Mouse (Mus musculus) hematopoietic stem cell, adult 5-6 weeks (primary cell): Measurements from ENCODE around the gene Adgrv1. TPM values are rescaled to one million over a fixed set of nuclear protein-coding genes. Genes with fewer than 3 reads are reported as not detected.

Experiments used
- ATAC-seq, 2 experiments: fragments of 125-278 bp in 1 of 2; replicated peaks in 1 of 2; 2 replicates each; pipeline ENCODE4 v1.8.0; 2016 to 2017; ENCODE audit warnings: inconsistent platforms in 2 of 2, mild to moderate bottlenecking in 2 of 2, moderate number of reproducible peaks in 2 of 2, low read depth in 1 of 2, moderate TSS enrichment in 1 of 2; ENCODE audit not compliant: low FRiP score in 2 of 2, poor library complexity in 2 of 2, severe bottlenecking in 2 of 2, insufficient read depth in 1 of 2, low TSS enrichment in 1 of 2
- total RNA-seq: library from RNA; stranded (forward); fragments of 172-1452, 232-1000 nt; gene quantifications from 2 replicates; pipeline ENCODE4 v1.2.3, GENCODE M21; 2017

Adgrv1 gene
- total RNA-seq, 1 experiment from 2014 or later = not detected

DNA sequence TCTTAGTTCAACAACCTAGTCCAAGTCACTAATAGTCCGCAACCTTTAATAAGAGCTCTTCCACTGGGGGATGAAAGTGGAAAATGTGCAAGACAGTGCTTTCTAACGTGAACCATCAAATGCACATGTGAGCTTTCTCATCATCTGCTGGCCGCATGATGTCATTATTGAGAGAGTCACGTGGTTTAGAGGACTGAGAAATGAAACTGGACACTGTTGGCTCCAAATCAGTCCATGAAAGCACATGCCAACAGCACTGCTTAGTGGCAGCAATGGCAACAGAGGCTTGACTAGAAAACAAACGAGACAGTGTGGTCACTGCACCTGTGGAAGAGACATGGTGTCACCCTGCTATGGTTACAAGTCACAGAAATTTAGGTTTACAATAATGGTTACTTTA is 395.0 kb downstream of the Adgrv1 start:
- ATAC-seq = no peak

DNA sequence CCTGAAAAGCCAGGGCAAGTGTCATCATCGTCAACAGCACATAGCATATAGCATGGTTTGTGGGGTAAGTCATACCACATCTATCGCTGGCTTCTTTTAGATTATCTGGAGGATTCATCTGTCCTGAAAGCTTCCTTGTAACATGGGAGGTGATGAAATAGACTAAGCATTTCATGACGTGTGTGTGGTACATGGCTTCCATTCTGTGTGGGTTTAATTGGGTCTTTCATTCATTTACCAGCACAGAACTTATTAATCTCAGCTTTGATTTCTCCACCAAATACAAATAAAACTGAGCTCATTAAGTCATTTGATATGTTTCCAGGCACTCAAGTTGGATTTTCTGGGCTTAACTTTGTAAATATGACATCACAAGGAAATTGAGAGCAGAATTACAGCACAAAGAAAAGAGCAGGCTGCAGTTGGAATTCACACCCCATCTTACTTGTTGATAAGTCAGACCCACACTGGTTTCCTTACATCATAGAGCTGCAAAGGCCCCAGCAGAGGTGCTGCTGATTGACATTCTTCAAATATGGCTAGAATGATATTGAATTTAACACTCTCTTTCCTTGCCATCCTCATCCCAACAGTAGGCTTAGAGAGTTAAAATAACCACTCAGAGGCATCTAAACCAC is 396.1 kb downstream of the Adgrv1 start:
- ATAC-seq = no peak

DNA sequence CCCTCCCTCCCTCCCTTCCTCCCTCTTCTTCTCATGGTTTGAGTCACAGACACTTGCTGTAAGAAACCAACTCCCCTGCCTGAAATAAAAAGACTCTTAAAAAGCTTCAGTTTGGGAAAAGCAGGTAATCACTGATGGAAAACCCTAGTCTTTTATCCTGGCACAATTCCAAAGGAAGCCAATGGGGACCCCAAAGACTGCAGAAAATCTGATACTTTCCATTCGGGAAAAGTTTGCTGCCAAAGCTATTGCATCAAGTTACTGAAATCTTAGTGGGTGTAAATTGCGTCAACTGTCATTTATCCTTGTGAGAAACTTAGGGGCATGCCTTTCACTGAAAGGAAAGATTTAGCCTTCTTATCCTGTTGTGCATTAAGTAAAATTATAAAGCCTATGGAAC is 398.9 kb downstream of the Adgrv1 start:
- no peak for ATAC-seq

DNA sequence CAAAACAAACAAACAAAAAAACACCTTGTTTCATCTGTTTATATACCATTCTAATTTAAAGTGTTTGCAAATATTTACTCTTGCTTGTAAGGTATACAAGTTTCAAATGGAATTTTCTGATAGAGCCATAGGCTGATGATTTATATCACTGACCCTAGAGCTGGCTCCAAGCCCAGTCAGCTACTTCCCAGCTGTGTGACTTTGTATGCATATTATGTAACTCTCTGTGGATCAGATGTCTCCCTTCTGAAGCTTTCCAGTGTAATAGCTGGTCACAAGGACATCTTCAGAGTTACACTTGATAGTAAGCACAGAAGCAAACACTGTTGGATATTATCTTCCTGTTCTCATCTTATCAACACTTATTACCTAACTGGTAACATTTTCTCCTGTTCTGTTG is 400.1 kb downstream of the Adgrv1 start:
- ATAC-seq = 0 out of 4 replicates have a peak, but pooled peaks of 1 of the 2 experiments have one; percentile 17

DNA sequence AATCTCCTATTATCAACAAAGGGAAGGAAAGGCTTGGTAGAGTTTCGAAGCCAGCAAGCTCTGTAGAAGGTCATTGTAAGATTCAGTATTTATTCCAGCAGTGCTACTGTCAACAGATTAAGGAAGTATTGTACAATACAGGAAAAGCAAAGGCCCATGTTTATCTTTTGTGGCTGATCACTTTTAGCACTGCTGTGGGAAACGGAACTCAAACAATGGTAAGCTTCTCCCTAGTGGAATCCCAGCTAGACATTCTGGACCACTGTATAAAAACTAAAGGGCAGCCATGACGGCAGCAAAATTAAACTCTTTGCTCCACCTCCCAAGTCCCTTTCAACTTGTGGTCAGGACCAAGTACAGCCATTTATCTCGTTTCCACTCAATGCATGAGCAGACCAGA is 402.8 kb downstream of the Adgrv1 start:
- peak; percentile 47 to 69; a peak in 3 of 4 replicates for ATAC-seq

DNA sequence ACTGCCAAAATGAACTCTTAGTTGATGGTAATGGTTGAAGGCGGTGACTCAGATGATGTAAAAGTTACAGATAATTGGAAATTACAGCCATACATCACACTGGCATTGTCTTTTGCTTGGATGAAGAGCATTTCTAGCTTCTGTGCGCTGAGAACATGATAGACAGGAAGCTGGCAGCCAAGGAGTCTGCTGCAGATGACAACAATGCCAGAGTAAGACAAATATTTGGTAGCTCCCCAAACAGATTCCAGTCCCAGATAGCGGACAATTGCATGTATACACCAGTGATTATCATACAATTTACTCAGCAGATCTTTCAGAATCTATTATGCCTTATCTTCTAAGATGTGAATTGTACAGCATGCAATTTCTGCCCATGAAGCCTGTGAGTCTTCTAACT is 409.2 kb downstream of the Adgrv1 start:
- no peak for ATAC-seq

DNA sequence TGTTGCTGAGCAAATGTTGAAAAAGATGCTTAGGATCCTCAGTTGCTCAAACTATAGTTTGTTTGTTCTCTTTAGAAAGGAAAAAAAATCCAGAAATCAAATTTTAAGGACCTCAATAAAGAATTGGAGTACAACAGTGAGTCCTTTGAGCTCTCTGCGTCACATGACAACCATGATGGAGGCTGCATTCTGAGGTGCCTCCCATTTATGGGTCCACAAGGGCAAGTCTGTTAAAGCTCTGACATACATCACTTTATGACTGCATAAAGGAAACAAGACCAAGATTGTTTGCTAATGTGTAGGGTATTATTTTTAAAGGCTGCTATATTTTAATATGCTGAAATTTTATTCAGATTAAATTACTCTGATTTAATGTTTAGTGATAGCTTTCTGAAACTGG is 410.6 kb downstream of the Adgrv1 start:
- no peak for ATAC-seq

DNA sequence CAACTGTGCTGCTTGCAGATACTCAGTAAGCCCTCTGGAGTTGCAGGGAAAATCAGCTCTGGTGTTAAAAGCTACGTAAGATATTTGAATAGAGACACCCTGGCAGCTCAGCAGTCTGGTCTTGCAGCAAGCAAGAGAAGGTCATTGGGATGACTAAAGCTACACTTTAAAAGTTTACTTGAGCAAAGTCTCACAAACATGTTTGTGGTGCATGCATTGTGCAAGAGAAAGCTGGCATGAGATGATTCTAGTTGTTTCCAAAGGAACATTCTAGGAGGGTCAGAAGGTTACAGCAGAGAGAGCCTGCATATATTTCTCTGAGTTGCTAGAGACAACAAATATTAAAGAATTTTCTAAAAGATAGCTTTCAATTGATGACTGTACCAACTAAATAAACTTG is 421.5 kb downstream of the Adgrv1 start:
- ATAC-seq = no peak

DNA sequence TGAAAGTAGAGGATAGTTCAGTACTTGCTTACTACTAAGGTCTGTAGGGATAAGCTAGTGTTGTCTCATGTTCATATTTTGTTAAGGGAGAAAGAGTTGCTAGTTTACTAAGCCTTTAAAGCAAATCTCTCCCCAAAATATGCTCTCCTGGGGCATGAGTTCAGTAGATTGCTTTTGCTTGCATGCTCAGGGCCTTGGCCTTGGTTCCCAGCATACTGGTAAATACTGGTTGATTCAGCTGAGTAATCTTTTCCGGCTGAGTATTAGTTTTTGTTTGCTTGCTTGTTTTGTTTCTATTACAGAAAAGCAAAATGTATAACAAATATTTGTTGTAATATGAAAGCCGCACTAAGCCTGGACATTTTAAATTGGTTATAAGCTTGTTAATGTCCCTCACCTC is 422.4 kb downstream of the Adgrv1 start:
- ATAC-seq = no peak

DNA sequence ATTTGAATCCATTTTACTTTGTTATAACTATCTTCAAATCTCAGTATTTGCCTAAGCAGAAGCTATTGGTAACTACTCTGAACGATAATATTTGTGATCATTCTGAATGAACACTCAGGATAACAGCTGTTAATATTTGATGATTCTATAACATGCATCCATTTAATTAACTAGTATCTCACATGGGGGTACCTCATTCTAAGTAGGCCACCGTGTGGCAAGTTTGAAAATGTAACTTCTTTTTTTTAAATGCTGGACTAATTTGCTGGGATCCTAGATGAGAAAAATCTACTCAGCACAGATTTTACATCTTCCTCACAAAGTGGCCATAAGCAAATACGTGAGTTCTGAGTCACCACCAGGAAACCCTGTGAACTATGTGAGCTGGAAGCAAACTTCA is 423.1 kb downstream of the Adgrv1 start:
- no peak for ATAC-seq

DNA sequence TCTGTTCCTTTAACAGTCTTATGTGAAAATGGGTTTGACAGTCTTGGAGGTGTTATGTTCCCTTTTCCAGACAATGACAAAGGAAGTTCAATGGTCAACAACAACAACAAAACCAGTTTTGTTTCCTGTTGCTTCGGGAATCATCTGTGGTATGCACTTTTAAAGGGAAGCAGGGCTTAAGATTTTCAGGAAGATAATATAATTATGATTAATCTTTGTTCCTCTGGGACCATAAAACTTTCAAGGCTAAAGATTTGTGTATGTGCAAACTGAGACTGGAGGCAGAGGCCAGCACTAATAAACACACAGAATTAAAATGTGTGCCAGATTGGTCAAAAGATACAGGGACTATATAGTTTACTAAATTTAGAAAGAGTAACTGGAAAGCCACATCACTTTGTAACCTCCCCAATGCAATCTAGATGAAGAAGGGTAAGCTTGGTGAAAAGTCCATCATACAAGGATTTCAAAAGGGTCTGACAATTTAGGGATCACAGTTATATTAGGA is 424.8 kb downstream of the Adgrv1 start:
- ATAC-seq = no peak

DNA sequence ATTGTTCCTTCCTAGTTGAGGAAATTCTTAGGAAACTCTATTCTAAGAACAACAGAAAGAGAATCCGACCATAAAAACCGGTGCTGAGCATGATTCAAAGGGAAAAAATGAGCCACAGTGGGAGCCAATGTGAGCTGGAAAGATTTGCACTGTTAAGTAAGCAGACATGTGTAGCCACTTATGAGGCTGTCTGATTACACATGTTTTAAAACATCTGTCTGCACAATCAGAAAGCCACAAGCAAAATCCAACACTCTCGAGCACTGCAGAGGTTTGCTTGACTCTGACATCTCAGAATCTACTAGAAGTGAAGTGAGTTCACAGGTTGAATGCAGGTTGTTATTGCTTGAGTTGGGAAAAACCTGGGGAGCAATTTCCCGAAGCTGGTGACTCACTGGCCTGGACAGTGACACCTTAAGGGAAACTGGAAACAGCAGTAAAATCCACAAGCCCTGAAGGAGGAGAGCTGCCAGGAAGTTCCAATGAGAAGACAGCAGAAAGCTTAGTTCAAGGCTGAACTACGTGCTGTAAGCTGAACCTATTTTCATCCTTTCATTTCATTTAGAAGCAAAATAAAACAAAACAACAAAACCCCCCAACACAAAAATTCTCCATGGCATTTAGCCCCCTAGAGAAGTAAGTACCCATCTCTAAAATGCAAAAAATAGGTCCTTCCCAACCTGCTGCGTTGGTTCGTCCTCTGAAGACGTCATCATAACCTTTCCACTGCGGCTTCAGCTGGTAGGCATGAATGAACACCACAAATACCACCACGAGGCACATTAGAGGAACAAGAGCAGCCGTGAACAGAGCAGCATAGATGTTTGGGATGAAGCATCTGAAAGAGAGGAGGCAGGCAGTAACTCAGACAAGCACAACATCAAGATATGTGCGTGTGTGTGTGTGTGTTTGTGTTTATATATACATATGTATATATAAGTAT is 450.7 kb downstream of the Adgrv1 start:
- ATAC-seq = no peak

DNA sequence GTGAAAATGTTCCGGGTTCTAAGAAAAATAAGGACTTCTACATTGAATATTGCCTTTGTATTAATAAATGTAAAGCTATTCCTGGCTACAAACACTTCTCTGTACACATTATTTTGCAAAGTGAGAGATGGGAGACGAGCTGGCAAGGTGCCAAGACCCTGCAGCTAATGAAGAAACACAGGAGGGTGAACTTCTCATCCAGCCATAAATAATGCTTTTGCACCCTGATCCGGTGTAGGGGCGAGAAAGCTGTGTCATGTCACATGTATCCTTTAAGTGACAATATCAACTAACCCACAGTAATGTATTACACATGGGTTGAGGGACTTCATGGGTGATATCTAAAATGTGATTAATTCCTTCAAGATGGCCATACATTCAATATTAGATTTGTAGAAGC is 451.5 kb downstream of the Adgrv1 start:
- no peak for ATAC-seq

DNA sequence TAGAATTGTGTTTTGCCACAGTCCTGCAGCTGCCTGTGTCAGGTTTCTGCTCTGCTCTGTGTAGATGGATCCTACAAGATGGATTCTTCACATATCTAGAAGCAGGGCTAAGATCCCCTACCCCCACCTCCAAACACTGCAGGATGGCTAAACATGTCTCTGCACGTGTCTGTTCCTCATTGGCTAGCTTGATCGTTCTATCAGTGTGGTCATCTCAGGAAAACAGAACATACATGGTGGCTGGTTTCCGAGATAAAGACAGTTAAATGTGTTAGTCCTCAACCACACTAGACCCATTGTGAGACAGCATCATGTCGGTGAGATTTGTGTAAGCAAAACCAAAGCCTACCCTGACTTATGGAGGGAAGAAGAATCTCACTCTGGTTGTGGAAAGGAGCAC is 456.1 kb downstream of the Adgrv1 start:
- ATAC-seq = peak; percentile 47 to 52

DNA sequence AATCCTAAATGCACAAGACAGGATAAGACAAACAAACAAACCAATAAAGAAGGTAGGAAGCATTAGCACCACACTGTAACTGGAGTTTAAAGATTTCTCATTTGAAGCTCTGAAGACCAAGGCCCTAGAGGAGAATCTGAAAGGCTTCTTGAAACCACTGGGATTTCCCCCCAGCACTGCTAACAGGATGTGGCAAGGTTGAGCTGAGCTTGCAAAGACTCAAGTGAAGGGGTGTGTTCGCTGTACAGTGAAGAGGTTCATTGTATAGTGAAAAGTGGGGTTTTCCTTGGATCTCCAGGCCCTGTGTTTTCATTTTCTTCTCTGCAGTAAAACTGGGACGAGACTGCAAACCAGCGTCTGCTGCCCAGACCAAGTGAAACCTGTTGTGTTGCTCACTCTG is 456.9 kb downstream of the Adgrv1 start:
- peak; percentile 94 for ATAC-seq

DNA sequence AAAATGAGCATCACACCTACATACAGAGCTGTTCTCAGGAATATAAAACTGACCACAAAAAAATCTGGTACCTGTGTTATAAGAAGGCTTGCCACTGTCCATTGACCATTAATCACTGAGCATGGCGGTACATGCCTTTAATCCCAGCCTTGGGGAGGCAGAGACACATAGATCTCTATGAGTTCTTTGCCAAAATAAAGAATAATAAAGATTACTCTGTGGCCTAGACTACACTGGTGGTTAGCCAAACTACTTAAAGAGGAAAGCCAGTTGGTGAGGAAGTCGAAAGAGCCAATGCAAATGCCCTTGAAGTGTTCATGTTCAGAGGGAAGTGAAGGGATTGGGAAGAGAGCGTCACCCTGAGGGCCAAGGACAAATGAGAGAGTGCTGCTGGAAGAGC is 461.8 kb downstream of the Adgrv1 start:
- no peak for ATAC-seq

DNA sequence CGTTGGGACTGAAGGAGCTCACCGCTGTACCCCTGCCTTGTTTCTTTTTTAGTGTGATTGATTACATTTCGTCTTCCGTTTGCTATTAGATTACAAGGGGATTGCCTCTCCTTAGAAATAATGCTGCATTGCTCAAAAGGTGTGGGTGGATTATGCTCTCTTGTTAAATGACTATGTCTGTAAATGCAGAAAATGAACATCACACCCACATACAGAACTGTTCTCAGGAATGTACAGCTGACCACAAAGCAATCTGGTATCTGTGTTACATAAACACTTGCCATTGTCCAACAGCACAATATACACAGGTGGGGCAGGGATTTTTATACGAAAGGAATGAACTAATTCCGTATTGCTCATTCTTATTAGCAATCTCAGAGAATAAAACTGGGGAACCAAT is 465.5 kb downstream of the Adgrv1 start:
- no peak for ATAC-seq

DNA sequence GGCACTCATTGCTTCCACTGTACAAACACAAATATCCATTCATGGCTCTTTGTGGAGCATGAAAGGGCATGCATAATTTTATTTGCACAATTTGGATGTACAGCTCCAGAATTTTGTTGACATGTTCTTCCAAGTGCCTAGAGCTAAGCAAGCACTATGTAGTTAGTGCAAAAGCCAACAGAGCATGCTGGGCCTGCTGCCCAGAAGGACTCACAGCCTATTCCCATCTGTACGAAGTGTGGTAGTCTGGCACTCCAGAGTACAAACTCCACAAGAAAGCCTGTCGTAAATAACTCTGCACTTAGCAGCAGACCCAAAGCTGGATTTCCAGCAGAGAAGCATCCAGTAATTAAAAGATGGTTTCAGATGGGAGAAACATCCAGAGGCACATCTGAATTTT is 473.1 kb downstream of the Adgrv1 start:
- ATAC-seq = no peak
